ENCODE assay signal across 8 mouse cellular contexts in genomic region chr16:55950946-55951678, GRCm38 (mm10). TPM values are rescaled to one million over a fixed set of nuclear protein-coding genes. Genes with fewer than 3 reads are reported as not detected.
A peak's percentile ranks its signal among the peaks of the same experiment; 100 is the strongest.
DNase-seq lines count a peak whose midpoint lies in the region; ATAC-seq and TF ChIP-seq lines count a peak whose summit lies in the region.

No protein-coding gene starts in this region.

- peak; percentile 48; the same call in 1 of the 2 replicates for ATAC-seq in embryonic facial prominence, embryonic 11.5 days (replicated peaks; ENCODE audit: insufficient number of reproducible peaks, low FRiP score, low TSS enrichment, low read depth)
- peak; percentile 51; the same call in 1 of the 2 replicates for ATAC-seq in heart, postnatal 0 days (ENCODE audit: insufficient read depth, low read depth)
- peak; percentile 76 for ATAC-seq in neural tube, embryonic 12.5 days (ENCODE audit: low FRiP score, low read depth)

- TF ChIP-seq CTCF in heart, postnatal 0 days (IDR thresholded peaks at IDR 0.05; ENCODE audit: low read depth) = peak; percentile 81

- no peak overlapping the region for H3K9ac ChIP-seq in embryonic facial prominence, embryonic 11.5 days (replicated peaks; ENCODE audit: low read length)
- H3K9ac ChIP-seq in heart, postnatal 0 days (replicated peaks; ENCODE audit: low read depth, low read length) = peak overlapping the region; percentile 1; the same call in 1 of the 2 replicates
- no peak overlapping the region for H3K9ac ChIP-seq in neural tube, embryonic 12.5 days

- 45% methylated on average over 19 of the region's 19 CpGs for WGBS in embryonic facial prominence, embryonic 11.5 days
- 35% methylated on average over 19 of the region's 19 CpGs for WGBS in heart, postnatal 0 days
- 43% methylated on average over 19 of the region's 19 CpGs for WGBS in neural tube, embryonic 12.5 days

- H3K9me3 ChIP-seq in embryonic facial prominence, embryonic 11.5 days (replicated peaks; ENCODE audit: control insufficient read depth, low read length) = no peaks in the 10 kb centered on the region
- H3K9me3 ChIP-seq in heart, postnatal 0 days (replicated peaks; ENCODE audit: control insufficient read depth, low read length) = no peaks in the 10 kb centered on the region
- no peaks in the 10 kb centered on the region for H3K9me3 ChIP-seq in neural tube, embryonic 12.5 days

- no peak overlapping the region for H3K27ac ChIP-seq in embryonic facial prominence, embryonic 11.5 days (replicated peaks; ENCODE audit: low read depth, low read length)
- H3K27ac ChIP-seq in heart, postnatal 0 days (ENCODE audit: low read depth) = no peak overlapping the region; the same call in 1 of the 2 replicates
- H3K27ac ChIP-seq in neural tube, embryonic 12.5 days = no peak overlapping the region

- no peaks in the 10 kb centered on the region for H3K36me3 ChIP-seq in embryonic facial prominence, embryonic 11.5 days (replicated peaks; ENCODE audit: control insufficient read depth, insufficient read depth, low read depth, low read length)
- H3K36me3 ChIP-seq in heart, postnatal 0 days (replicated peaks; ENCODE audit: control insufficient read depth, insufficient read depth, low read length) = no peaks in the 10 kb centered on the region
- H3K36me3 ChIP-seq in neural tube, embryonic 12.5 days = no peaks in the 10 kb centered on the region

- H3K4me1 ChIP-seq in embryonic facial prominence, embryonic 11.5 days (ENCODE audit: control insufficient read depth, insufficient read depth, low read length) = no peaks in the 10 kb centered on the region
- no peaks in the 10 kb centered on the region for H3K4me1 ChIP-seq in heart, postnatal 0 days (ENCODE audit: control insufficient read depth, insufficient read depth)
- H3K4me1 ChIP-seq in neural tube, embryonic 12.5 days = no peaks in the 10 kb centered on the region

- no peak overlapping the region for H3K4me2 ChIP-seq in embryonic facial prominence, embryonic 11.5 days (ENCODE audit: low read depth, low read length)
- H3K4me2 ChIP-seq in heart, postnatal 0 days (ENCODE audit: low read depth, low read length) = peak overlapping the region; percentile 57
- 0 out of 2 replicates have a peak overlapping the region, but pooled peaks have one; percentile 7 for H3K4me2 ChIP-seq in neural tube, embryonic 12.5 days (replicated peaks)

- DNase-seq in CD8-positive naive resting alpha-beta T cell, adult 2 months (ENCODE audit: low read depth in 2 of 2, low spot score in 2 of 2) = peak; percentile 80 to 88
- DNase-seq in adrenal gland, postnatal 10 days = peak; percentile 87
- DNase-seq in embryonic facial prominence, embryonic 11.5 days (ENCODE audit: low spot score) = peak; percentile 88
- peak; percentile 76 for DNase-seq in heart, postnatal 0 days (ENCODE audit: low spot score)
- DNase-seq in layer of hippocampus, adult 11-12 months (ENCODE audit: low spot score) = peak; percentile 89
- peak; percentile 60 to 80 for DNase-seq in lung, adult 18-20 months
- DNase-seq in telencephalon, adult 2 months (ENCODE audit: low read depth, low spot score) = peak; percentile 77

- H3K4me3 ChIP-seq in embryonic facial prominence, embryonic 11.5 days (ENCODE audit: low read depth, low read length) = no peak overlapping the region
- peak overlapping the region; percentile 37 for H3K4me3 ChIP-seq in heart, postnatal 0 days (ENCODE audit: low read depth, low read length)
- no peak overlapping the region for H3K4me3 ChIP-seq in neural tube, embryonic 12.5 days

- no peak for TF ChIP-seq EP300 in heart, postnatal 0 days (IDR thresholded peaks at IDR 0.05; ENCODE audit: low read depth)

- H3K27me3 ChIP-seq in embryonic facial prominence, embryonic 11.5 days (ENCODE audit: control insufficient read depth, insufficient read depth, low read length) = no peaks in the 10 kb centered on the region
- no peaks in the 10 kb centered on the region for H3K27me3 ChIP-seq in heart, postnatal 0 days (ENCODE audit: control insufficient read depth, insufficient read depth, low read length)
- H3K27me3 ChIP-seq in neural tube, embryonic 12.5 days (replicated peaks) = no peaks in the 10 kb centered on the region

RNA-seq across cellular contexts. Expression of gene Rpl24, which starts 15.0 kb away (rescaled TPM):
- 100 to 1,000 TPM; 800 to 819 TPM for total RNA-seq in adrenal gland, postnatal 10 days (2021)
- 844 and 899 TPM in 2 replicates for polyA plus RNA-seq in embryonic facial prominence, embryonic 11.5 days (2014; fragmentation: Nextera tagmentation; extraction: Ambion mirVana)
- total RNA-seq in heart, postnatal 0 days (2014; rRNA removed; ENCODE audit: low replicate concordance) = 467 and 488 TPM in 2 replicates
- 617 and 635 TPM in 2 replicates for polyA plus RNA-seq in heart, postnatal 0 days (2015; fragmentation: Nextera tagmentation; extraction: Ambion mirVana)
- 656 and 680 TPM in 2 replicates for polyA plus RNA-seq in neural tube, embryonic 12.5 days (2016; fragmentation: Nextera tagmentation; extraction: Ambion mirVana)

RNA-seq across cellular contexts. Expression of gene Cep97, which starts 16.5 kb away (rescaled TPM):
- 1 to 10 TPM; 7.4 to 8.1 TPM for total RNA-seq in adrenal gland, postnatal 10 days (2021)
- 13.8 and 14.9 TPM in 2 replicates for polyA plus RNA-seq in embryonic facial prominence, embryonic 11.5 days (2014; fragmentation: Nextera tagmentation; extraction: Ambion mirVana)
- 5.0 TPM in 2 replicates for total RNA-seq in heart, postnatal 0 days (2014; rRNA removed; ENCODE audit: low replicate concordance)
- 3.1 and 4.9 TPM in 2 replicates for polyA plus RNA-seq in heart, postnatal 0 days (2015; fragmentation: Nextera tagmentation; extraction: Ambion mirVana)
- 19.0 and 19.7 TPM in 2 replicates for polyA plus RNA-seq in neural tube, embryonic 12.5 days (2016; fragmentation: Nextera tagmentation; extraction: Ambion mirVana)

RNA-seq across cellular contexts. Expression of gene Zbtb11, which starts 22.6 kb away (rescaled TPM):
- 10 to 100 TPM; 17.0 to 17.7 TPM for total RNA-seq in adrenal gland, postnatal 10 days (2021)
- polyA plus RNA-seq in embryonic facial prominence, embryonic 11.5 days (2014; fragmentation: Nextera tagmentation; extraction: Ambion mirVana) = 17.1 and 19.0 TPM in 2 replicates
- 4.6 and 14.5 TPM in 2 replicates for total RNA-seq in heart, postnatal 0 days (2014; rRNA removed; ENCODE audit: low replicate concordance)
- polyA plus RNA-seq in heart, postnatal 0 days (2015; fragmentation: Nextera tagmentation; extraction: Ambion mirVana) = 6.7 and 7.6 TPM in 2 replicates
- 18.4 and 19.1 TPM in 2 replicates for polyA plus RNA-seq in neural tube, embryonic 12.5 days (2016; fragmentation: Nextera tagmentation; extraction: Ambion mirVana)

RNA-seq across cellular contexts. Expression of gene Nxpe3, which starts 56.0 kb away (rescaled TPM):
- 1 to 10 TPM; 1.6 to 2.0 TPM for total RNA-seq in adrenal gland, postnatal 10 days (2021)
- 1.2 and 1.3 TPM in 2 replicates for polyA plus RNA-seq in embryonic facial prominence, embryonic 11.5 days (2014; fragmentation: Nextera tagmentation; extraction: Ambion mirVana)
- 0.08 TPM in 1 of 2 replicates, not detected in the other for total RNA-seq in heart, postnatal 0 days (2014; rRNA removed; ENCODE audit: low replicate concordance)
- polyA plus RNA-seq in heart, postnatal 0 days (2015; fragmentation: Nextera tagmentation; extraction: Ambion mirVana) = 0.20 and 0.21 TPM in 2 replicates
- 0.91 and 0.96 TPM in 2 replicates for polyA plus RNA-seq in neural tube, embryonic 12.5 days (2016; fragmentation: Nextera tagmentation; extraction: Ambion mirVana)
